Mouse (Mus musculus): ENCODE measurements around the gene Olfr884. TPM values are rescaled to one million over a fixed set of nuclear protein-coding genes. Genes with fewer than 3 reads are reported as not detected.

Olfr884 gene
- not detected for total RNA-seq (2021)
- long read RNA-seq = 0 reads

DNA sequence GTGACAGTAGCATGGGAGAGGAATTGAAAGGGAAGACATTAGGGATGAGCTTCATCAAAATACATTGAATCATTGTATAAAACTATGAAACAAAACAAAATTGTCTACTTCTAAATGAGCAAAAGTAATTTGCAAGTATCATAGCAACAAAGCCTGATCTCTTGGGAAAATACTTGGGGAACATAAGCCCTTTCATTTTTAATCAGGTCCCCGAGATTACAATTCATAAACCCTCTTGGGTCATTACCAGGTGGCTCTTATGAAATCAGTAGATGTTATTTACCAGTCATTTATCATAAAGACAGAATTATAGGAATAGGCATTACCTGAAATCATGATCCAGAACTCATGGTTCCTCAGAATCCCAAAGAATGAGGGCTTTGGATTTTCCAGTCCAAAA lies at the start of gene Olfr884:
Olfr884 (plus strand) TSS at position 301 of the 400 bp plus-strand sequence.
- DNase-seq (ENCODE audit: low spot score in 2 of 2) = no peak

DNA sequence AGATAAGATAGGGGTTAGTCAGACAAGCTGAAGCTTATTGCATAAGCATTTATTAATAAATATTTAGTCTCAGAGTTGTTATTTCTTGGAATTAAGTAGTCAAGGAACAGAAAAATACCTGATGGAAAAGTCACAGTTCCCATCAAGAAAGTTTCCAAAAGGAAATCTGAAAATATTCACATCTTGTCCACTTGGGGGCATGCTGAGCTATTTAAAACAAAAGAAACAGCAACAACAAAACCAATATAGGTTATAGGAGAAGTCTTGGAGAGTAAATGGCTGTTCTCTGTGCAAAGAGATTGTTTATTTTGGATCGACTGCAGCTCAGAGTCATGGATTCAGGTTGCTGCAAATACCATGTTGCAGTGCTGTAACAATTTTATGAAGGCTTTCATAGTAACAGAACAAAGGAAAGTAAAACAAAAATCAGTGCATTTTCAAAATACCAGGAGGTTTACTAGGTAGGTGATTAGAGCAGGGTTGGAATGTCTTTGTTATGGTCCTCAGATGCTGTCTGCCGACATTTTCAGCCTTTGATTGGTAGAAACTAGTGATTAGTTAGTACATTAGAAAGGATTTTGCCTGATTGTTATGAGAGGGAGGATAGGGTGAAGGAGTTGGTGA lies 47.7 kb upstream of the Olfr884 start:
- DNase-seq (ENCODE audit: low spot score in 2 of 2) = no peak

DNA sequence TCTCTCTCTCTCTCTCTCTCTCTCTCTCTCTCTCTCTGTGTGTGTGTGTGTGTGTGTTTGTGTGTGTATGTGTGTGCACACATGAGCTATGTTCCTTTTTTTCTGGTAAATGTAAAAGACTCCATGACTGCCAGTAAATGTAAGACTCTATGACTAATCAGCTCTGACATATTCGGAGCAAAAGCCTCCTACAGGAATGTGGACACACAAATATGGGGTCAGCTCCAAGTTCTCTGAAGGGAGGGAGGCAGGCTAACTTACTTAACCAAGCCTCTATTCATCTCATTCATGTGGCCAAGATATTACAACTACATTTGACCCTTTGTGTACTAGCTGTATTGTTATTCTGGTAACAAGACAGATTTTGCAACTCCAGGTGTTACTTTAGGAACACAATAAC lies 46.3 kb upstream of the Olfr884 start:
- no peak for DNase-seq (ENCODE audit: low spot score in 2 of 2)

DNA sequence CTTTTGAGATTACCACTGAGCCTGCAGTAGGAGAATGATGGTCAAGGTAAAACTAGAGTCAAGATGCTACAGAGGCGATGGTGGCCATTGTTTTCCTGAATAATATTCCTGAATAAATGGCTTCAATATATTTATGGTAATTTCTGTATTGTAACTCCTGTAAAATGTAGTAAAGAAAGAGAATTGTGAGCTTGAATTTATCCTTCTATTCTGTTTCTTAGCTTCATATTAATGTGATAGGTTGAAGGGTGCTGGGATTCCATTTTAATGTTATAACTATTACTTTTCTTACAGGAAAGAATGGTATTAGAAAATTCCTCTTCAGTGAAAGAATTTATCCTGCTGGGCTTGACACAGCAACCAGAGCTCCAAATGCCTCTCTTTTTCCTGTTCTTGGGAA lies 20.8 kb upstream of the Olfr884 start, which contains the start of gene Olfr883:
Olfr883 (plus strand) TSS at position 301 of the 400 bp plus-strand sequence.
- no peak for DNase-seq (ENCODE audit: low spot score in 2 of 2)

DNA sequence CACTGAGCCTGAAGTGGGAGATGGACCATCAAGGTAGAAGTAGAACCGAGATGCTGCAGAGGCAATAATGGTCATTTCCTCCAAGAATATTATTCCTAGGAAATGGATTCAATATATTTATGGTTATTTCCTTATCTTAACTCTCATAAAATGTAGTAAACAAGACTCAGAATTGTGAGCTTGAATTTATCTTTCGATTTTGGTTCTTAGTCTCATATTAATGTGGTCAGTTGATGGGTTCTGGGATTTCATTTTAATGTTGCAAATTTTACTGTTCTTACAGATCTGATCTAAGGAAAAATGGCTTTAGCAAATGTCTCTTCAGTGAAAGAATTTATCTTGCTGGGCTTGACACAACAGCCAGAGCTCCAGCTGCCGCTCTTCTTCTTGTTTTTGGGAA lies 14.7 kb downstream of the Olfr884 start, which contains the start of gene Olfr885:
Olfr885 (plus strand) TSS at position 301 of the 400 bp plus-strand sequence.
- DNase-seq (ENCODE audit: low spot score in 2 of 2) = no peak

DNA sequence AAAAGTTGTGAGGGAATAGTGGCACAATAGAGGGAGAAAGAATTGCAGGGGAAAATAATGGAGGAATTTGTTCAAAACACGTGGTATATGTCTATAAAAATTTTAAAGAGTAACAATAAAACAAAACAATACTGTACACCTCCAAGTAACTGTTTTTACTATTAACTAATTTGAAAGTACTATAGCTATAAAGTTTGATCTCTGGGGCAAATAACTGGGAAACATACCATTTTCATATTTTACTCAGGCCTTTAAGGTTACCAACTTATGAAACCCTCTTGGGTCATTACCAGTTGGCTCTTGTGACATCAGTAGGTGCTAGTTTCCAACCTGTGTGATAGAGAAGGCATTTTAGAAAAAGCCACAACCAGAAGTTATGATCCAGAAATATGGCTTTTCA lies 37.4 kb downstream of the Olfr884 start, which contains the start of gene Olfr887:
Olfr887 (plus strand) TSS at position 301 of the 400 bp plus-strand sequence.
- DNase-seq (ENCODE audit: low spot score in 2 of 2) = no peak

Other genes with a start within 250 kb of the Olfr884 start
- gene Olfr876, start 243.5 kb upstream of the Olfr884 start, total RNA-seq (2021) = not detected
- not detected for gene Olfr877, start 192.3 kb upstream of the Olfr884 start, total RNA-seq (2021)
- gene Olfr145, start 149.8 kb upstream of the Olfr884 start, total RNA-seq (2021) = not detected
- not detected for gene Olfr878, start 128.7 kb upstream of the Olfr884 start, total RNA-seq (2021)
- gene Olfr881, start 54.7 kb upstream of the Olfr884 start, total RNA-seq (2021) = not detected
- gene Olfr883, start 20.7 kb upstream of the Olfr884 start, total RNA-seq (2021) = not detected
- gene Olfr885, start 14.8 kb downstream of the Olfr884 start, total RNA-seq (2021) = not detected
- gene Olfr887, start 37.5 kb downstream of the Olfr884 start, total RNA-seq (2021) = not detected
- gene Olfr888, start 61.6 kb downstream of the Olfr884 start, total RNA-seq (2021) = not detected
- not detected for gene Olfr889, start 68.6 kb downstream of the Olfr884 start, total RNA-seq (2021)
- gene Olfr890, start 96.0 kb downstream of the Olfr884 start, total RNA-seq (2021) = not detected
- gene Olfr891, start 134.3 kb downstream of the Olfr884 start, total RNA-seq (2021) = not detected
- not detected for gene Olfr893, start 161.8 kb downstream of the Olfr884 start, total RNA-seq (2021)
- gene Olfr894, start 171.5 kb downstream of the Olfr884 start, total RNA-seq (2021) = not detected
- not detected for gene Olfr143, start 206.2 kb downstream of the Olfr884 start, total RNA-seq (2021)
- not detected for gene Olfr895, start 221.3 kb downstream of the Olfr884 start, total RNA-seq (2021)
- gene Olfr896-ps1, start 244.6 kb downstream of the Olfr884 start, total RNA-seq (2021) = not detected